Mouse (Mus musculus): ENCODE data around the gene Fgfr2. TPM values are rescaled to one million over a fixed set of nuclear protein-coding genes. Genes with fewer than 3 reads are reported as not detected.
"Not testable (repeated sequence)": the region's sequence is repeated elsewhere in the genome, so short reads cannot be mapped to it uniquely, and the experiment has no call there.

Fgfr2 gene
- total RNA-seq, 2 experiments from 2014 or later: 56.7 to 61.5 TPM

DNA sequence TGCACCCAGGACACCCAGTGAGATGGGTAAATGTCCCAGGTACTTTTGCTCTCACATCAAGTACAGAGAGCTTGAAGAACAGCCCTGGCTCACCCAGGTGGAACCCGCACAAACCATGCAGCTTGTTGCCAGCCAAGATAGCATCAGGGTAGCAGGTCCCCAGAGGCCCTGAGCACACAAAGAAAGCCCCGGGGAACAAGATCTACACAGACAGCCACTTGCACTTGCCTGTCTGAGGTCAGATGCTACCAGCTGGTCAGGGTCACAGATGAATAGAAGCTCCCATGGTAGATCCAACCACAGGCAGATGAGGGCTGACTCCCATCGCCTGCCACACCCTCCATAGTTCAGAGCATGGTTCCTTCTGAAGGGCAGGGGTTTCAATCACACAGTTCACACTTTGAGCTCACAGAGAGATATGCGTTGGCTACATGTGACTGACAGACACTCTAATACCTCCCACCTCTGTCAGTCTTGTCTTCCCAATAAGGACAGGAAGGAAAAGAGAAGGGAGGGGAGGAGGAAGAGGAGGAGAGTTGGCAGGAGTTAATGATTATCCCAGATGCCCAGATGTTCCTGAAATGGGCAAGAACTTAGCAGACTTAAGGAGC is 642.3 kb downstream of the Fgfr2 start:
- no peak for DNase-seq (ENCODE audit: low spot score in 2 of 2)

DNA sequence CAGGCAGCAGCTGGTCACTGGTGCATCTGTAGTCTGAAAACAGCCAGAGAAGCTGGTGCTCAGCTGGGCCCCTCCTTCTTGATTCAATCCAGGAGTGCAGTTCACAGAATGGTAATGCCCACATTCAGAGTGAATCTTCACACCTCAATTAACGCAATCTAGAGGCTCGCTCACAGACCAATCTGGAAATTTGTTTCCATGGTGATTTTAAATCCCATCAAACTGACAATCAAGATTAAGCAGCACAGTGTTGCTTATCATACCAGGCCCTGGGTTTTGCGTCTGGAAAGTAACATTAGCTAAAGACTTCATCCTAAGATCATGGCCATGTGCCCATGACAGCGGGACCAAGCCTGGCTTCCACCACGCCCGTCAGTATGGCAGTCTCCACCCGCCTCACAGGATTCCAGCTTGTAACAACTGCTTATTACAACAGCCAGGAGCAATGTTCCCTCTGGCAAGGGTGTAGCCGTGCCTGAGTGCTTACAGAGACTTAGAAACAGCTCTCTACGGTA is 644.8 kb downstream of the Fgfr2 start:
- DNase-seq (ENCODE audit: low spot score in 2 of 2): peak; percentile 10 to 22

DNA sequence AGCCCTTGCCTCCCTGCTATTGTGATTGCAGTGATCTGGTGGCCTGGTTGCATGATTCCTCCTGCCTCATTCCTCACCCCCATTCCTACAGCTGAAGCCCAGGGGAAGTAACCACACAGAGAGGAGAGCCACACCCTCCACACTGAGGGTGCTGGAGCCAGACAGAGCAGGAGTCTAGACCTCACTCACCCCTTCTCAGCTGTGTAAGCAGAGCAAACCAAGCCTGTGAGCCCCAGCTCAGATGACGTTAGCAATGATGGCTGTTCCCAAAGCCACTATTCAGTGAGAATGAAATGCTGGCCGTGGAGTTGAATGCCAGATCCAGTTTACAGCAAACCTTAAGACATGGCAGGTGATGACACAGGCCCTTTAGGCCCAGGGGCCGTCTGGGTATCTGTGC is 645.4 kb downstream of the Fgfr2 start:
- no peak for DNase-seq (ENCODE audit: low spot score in 2 of 2)

DNA sequence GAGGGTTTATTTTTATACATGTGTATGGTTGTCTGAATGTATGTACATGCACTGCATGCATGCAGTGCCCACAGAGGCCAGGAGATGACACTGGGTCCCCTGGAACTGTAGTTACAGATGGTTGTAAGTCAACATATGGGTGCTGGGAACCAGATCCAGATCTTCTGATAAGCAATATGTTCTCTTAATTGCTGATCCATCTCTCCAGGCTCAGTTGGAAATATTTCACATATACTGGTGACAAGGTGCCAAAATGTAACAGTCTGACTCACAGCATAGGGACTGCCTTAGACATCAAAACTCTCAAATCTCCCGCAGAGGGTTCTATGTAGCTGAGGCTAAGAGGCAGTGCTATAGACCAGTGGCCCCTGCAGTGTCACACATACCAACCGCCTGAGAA is 646.7 kb downstream of the Fgfr2 start:
- no peak for DNase-seq (ENCODE audit: low spot score in 2 of 2)

DNA sequence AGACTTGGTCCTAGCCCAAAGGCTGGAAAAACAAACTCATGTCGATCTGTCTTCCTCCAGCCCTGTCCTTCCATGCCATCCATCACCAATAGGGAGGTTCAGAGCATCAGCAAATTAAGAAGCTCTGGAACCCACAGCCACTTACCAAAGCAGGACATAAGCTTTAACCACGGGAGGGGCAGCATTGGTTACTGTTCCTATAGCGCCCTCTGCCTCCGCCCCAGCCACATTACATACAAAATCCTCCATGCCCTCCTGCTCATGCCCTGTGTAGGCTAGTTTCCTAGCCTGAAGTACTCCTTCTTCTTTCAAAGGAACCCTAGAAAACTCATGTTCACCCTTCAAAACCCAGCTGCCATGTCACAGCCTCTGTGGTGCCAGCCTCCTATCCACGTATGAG is 648.1 kb downstream of the Fgfr2 start:
- DNase-seq (ENCODE audit: low spot score in 2 of 2): peak; percentile 29 to 84

DNA sequence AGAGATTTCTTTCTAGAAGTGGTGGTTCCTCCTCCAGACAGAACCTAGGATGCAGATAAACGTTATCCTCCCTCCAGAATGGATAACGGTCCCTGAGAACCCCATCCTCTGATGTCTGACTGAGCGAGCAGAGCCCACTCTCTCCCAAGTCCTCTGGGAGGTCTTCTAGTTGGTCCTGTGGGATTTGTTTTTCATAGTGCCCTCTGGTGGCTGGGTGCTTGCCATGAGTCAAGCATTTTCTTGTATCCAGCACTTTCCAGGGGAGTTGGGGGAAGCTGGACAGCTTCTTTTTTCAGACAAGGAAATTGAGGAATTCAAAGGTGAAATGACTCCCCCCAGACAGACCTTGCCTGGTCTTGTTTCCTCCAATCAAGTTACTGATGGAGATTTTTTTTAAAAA is 651.8 kb downstream of the Fgfr2 start:
- DNase-seq (ENCODE audit: low spot score in 2 of 2): peak in 1 of 2 experiments; percentile 77

DNA sequence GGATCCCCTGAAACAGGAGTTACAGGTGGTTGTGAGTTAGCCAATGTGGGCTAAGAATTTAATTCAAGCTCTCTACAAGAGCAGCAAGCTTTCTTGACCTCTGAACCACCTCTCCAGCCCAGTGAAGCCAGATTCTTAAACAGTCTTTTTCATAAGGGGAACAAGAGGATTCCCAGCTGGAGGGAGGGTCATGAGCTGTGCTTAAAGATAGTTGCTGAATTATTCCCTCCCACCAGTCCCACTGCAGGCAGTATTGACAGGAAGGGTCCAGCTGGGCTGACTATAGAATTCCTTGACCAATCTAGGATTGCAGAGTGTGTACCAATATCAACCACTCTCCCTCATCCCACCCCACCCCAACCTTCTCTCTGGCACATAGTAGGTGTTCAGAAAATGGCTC is 654.8 kb downstream of the Fgfr2 start:
- DNase-seq (ENCODE audit: low spot score in 2 of 2): no peak

DNA sequence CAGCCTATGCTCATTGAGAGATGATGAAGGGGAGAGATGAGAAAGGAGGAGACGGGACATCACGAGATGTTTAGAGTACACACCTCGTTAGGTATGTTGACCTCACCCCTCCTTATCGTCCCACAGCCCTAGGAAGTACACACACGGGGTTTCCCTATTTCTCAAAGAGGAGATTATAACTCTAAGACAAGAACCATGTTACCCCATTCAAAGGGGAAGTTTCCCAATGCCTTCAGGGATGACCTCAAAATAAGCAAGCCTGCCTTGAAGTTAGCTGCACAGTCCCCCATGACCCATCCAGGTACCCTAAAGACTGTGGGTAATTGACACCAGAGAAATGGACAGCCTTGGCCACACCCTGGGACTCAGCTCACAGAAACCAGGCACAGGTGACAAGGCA is 657.3 kb downstream of the Fgfr2 start:
- DNase-seq (ENCODE audit: low spot score in 2 of 2): no peak

DNA sequence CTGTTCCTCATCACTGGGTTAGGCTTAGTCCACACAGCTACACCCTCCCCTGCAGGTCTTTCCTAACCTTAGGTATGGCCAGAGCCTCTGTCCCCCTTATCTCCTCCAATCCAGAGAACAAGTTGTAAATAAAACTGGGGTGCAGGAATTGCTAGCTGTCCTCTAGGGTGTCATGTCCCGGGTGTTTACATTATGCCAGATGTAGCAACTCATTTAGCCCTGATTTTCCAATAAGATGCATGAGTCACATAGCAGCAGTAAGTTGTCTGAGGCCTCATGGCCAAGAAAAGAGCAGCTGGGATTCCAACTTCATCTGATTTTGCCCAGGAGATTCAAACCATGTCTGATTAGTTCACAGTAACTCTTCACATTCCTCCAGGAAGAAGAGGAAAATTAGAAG is 658.3 kb downstream of the Fgfr2 start:
- no peak for DNase-seq (ENCODE audit: low spot score in 2 of 2)

DNA sequence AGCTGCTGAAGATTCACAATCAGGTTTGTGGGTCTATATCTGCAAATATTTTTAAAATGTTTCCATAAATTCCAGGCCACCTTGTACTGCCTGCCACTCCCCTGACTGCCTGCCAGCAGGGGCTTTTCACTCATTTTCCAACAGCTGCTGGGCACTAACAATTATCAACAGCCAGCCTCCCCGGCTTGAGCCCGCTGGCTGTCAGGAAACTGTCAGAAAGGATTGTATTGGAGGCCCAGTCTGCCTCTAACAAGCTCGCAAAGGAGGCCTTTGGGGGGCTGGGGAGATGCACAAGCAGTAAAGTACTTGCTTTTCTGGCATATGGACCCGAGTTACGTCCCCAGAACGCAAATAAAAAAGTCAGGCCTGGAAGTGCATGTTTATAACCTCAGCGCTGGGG is 664.7 kb downstream of the Fgfr2 start:
- no peak for DNase-seq (ENCODE audit: low spot score in 2 of 2)

DNA sequence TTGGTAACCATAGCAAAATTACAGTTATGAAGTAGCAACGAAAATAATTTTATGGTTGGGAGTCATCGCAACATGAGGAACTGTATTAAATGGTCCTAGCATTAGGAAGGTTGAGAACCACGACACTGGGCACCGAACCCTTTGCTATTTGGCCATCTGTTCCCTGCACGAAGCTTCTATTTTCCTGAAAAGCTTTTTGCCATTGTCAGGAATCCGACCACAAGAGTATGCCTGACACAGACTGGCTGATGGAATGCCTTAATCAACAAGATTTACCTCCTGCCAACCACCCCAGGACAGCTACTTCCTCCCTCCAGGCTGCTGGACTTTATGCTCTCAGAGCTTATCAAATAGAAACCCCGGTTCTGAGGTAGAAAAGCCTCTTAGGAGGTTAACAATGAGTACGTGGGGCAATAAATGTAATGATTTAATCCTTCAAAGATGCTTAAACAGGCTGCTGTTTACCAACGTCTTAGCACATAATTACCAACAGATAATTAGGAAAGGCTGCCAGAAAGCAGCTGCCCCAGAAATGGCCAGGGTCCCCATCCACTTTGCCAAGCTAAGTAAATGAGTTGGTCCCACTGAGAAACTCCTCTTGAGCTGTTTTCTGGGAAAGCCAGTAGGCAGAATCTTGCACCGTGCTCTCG is 668.0 kb downstream of the Fgfr2 start:
- no peak for DNase-seq (ENCODE audit: low spot score in 2 of 2)

DNA sequence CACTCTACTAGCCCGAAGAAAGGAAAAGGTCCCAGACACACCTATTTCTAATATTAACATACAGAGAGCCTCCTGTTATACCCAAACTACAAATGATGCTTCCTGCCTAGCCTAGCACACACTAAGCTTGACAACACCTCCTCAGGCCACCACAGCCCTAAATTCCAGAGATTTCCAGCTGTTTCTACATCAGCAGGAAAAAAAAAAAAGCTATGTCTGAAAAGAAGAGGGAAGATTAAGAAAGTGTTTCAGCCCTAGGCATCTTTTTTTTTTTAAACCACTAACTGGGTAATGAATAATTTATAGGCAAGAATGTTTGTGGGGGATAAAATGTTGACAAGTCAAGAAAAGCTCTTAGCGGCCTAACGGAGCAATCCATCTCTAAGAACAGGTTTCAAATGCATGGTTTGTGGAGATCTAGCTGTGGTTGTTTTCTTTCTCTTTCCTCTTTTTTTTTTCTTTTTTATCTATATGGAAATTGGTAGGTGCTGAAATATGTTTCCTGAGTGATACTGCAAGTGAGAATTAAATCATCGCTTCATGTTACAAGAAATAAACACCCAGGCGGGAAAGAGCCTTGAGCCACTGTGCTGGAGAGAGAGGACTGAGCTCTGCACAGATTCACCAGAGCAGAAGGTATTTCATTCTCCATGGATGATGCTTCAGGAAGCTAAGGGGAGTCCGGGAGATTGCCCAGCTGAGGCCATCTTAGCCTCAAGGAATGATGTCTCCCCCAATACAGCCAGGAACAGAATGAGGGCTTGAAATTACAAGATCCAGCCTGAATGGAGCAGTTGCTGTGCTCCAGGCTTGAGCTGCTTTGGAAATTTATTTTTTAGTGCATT is 673.0 kb downstream of the Fgfr2 start:
- no peak for DNase-seq (ENCODE audit: low spot score in 2 of 2)

DNA sequence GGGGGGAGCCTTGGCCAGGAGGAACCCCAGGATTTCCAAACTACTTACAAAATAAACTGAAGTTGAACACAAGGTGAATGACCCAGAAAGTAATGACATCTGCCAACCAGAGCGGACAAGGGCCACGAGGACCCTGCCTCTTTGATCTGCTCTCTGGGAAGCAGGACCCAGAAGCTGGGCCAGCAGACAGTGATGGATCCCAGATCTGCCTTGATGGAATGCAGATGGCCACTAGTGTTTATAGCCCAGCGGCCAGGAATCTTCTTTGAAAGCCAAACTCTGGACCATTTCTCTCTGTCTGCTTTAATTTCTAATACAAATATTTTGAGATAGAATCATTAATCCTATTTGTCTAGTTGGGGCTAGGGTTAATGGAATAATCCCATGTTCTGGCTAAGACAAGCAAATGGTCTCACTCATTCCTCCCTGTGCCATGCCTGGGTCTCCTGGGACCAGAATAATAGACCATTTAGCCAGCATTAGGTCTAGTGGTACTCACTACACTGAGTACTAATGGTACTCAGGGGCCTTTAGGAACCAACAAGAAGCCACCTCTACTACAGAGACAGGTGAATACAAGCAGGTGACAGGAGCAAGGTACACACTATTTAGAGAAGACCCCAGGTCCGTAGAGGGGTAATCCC is 674.5 kb downstream of the Fgfr2 start:
- no peak for DNase-seq (ENCODE audit: low spot score in 2 of 2)

DNA sequence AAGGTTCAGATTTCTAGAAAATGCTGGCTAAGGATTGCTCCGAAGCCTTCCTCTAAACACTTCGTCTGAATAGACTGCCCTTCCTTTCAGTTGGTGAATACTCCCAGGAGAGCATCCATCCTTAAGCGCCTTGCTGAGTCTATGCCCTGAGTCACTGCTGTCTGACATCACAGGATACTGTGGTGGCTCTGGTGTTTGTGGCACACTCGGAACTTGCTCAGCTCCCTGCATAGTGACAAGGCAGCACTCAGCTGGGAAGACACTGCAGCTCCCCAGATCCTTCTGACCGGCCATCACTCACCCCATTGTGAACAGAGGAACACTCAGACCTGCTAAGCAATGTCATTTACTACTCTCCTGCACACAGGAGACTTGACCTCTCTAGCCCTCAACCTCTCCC is 675.6 kb downstream of the Fgfr2 start:
- no peak for DNase-seq (ENCODE audit: low spot score in 2 of 2)

DNA sequence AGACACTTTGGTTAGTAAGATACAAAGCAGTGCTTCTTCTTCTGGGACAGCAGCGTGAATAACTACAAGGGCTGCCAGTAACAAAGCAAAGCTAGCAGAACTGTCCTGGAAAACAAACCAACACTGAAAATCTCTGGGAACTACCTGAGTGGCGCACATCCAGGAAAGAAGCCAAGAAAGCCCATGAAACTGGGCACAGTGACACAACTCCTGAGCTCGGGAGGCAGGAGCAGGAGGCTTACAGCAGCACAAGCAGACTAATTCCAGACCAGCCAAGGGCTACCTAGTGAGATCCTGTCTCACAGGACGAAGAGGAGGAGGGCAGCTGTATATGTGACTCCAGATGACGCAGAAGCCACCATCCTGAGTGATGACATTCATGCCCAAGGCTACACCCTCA is 676.3 kb downstream of the Fgfr2 start:
- DNase-seq (ENCODE audit: low spot score in 2 of 2): no peak

DNA sequence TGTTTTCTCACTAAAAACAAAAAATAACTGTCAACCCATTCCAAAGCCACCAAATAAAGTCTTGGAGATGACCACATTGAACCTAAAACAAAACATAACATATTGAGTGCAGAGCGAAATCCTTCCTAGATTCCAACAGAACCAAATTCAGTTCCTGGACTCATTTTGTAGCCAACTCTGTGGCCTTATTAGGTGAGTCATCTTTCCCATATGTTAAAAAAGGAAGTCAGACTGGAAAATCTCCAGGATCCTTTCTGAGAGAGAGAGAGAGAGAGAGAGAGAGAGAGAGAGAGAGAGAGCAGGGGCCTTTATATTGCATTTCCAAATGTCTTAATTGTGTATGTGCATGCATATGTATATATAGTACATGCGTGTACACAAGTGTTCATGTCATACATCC is 678.9 kb downstream of the Fgfr2 start:
- DNase-seq (ENCODE audit: low spot score in 2 of 2): no peak

DNA sequence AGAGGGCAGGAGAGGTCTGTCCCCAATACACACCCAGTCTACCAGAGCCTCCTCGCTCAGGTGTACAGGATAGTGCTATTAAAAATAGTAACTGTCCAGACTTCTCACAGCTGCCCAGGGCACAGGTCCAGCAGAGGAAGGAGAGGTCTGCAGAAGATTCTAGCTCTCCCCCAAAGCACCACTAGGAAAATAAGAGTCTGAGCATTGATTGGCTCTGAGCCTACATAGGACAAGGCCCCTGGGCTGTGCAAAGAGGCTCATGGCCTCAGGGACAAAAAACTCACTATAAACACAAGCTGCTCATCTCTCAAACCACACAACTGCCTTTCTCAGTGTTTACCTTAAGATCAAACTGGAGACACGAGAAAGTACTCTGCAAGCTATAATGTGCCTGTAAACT is 679.4 kb downstream of the Fgfr2 start:
- no peak for DNase-seq (ENCODE audit: low spot score in 2 of 2)

DNA sequence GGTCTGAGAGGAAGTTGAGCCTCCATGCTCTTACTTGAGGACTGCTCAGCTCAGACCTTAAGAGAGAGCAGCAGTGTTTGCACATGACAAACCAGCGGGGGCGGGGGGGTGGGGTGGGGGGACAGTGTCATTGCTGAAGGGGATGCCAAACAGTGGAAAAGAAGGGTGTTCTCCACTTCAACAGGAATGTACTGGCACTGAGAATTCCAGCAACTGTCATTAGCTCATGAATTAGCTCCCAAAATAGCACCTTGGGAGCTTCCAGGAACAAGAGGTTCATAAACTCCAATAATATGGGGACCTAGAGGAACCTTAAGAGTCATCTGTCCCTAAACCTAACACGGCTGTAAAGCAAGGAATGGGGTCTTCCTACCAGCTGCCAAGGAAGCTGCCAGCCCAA is 680.0 kb downstream of the Fgfr2 start:
- DNase-seq (ENCODE audit: low spot score in 2 of 2): no peak

DNA sequence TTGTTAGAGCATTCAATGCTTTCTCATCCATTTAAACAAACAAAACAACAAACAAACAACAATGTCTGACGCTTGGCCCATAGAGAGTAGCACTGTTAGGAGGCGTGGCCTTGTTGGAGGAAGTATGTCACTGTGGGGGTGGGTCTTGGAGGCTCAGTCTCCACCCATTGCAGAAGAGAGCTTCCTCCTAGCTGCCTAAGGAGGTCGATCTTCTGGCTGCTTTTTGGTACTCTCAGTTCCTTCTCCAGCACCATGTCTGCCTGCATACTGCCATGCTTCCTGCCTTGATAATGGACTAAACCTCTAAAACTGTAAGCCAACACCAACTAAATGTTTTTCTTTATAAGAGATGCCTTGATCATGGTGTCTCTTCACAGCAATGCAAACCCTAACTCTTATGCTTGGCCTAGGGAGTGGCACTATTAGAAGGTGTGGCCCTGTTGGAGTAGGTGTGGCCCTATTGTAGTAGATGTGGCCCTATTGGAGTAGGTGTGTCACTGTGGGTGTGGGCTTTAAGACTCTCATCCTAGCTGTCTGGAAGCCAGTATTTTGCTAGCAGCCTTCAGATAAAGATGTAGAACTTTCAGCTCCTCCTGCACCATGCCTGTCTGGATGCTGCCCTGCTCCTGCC is 680.9 kb downstream of the Fgfr2 start:
- DNase-seq (ENCODE audit: low spot score in 2 of 2): not testable (repeated sequence)

DNA sequence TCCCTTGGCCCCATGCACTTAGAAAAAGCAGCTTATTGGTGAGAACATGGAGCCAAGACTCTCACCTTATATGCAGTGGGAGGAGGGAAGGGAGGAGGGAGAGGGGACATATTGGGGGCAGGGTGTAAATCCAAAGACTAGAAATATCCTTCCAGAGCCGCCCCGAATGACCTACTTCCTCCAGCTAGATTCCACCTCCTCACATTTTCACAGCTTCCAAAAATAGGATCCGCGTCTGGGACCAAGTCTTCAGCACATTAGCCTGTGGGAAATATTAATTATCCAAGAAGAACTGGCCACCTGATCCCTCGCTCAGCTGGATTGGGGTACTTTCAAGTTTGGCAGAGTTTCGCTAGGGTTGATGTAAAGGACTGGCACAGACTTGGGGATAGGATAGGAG is 683.2 kb downstream of the Fgfr2 start:
- DNase-seq (ENCODE audit: low spot score in 2 of 2): no peak

DNA sequence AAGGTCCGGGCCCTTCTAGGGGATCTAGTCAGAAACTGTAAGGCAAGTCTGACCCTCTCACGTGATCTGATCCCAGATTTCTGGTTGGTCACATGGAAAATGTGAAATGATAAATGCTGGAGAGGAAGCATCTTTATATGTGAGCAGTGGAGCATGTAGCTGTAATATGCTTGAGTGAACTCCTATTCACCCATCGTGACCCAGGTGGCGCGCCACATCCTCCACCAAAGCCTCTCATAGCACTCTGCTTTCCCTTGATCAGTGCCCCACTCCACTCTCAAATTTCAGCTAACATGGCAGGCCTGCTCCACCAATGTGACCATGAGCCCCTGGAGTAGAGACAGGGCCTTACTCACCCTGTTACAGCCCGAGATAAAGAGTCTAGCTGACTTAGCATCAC is 685.1 kb downstream of the Fgfr2 start:
- DNase-seq (ENCODE audit: low spot score in 2 of 2): no peak

All from layer of hippocampus, adult 18-20 months (tissue).